Mouse (Mus musculus): ENCODE results near the gene Atg4a-ps.
"Not testable (repeated sequence)": the region's sequence is repeated elsewhere in the genome, so short reads cannot be mapped to it uniquely, and the experiment has no call there.

Gene Atg4a-ps

DNA sequence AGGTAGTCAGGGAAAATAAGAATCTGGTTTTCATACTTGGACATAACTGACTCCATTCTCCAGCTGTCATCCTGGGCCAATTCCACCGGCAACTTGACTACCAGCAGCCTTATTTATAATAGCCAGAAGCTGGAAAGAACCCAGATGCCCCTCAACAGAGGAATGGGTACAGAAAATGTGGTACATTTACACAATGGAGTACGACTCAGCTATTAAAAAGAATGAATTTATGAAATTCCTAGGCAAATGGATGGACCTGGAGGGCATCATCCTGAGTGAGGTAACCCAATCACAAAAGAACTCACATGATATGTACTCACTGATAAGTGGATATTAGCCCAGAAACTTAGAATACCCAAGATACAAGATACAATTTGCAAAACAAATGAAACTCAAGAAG, at the start of gene Atg4a-ps:
Gene Atg4a-ps, minus strand, starts transcription at position 101 of the 400 bp plus-strand sequence.
- DNase-seq (ENCODE audit: low spot score in 2 of 2): not testable (repeated sequence)

DNA sequence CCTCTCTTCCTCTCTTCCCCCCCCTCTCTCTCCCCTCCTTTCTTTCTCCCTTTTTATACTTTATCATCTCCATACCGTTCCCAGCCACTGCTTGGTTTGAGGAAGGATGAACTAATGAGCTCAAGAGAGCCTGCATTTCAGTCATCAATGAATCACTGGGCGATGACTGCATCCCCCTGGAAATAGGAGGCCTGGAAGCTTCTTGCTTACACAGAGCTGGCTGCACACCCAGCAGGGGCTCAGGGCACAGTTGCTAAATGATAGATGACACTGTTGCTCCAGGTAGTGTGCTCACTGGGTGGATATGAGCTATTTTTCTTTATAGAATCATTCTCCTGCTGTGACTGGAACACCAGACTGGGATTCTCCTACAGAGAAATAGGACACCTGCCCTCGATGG, 49.7 kb upstream of the Atg4a-ps start:
- no peak for DNase-seq (ENCODE audit: low spot score in 2 of 2)

DNA sequence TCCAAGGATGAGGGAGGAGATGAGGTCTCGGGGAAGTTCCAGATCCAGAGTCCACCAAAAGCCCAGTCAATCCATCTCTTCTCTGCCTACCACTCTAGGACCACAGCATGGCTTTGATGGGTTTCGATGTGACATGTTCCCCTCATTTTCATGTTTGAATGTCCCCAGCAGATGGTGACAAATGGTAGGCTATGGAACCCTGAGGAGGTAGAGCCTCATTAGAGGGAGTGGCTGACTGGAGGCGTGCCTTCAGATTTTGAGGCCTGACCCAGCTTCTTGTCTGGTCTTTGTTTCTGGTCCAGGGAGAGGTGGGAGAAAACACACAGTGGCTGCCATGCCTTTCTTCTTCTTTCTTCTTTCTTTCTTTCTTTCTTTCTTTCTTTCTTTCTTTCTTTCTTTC, 44.6 kb upstream of the Atg4a-ps start:
- DNase-seq (ENCODE audit: low spot score in 2 of 2): no peak

DNA sequence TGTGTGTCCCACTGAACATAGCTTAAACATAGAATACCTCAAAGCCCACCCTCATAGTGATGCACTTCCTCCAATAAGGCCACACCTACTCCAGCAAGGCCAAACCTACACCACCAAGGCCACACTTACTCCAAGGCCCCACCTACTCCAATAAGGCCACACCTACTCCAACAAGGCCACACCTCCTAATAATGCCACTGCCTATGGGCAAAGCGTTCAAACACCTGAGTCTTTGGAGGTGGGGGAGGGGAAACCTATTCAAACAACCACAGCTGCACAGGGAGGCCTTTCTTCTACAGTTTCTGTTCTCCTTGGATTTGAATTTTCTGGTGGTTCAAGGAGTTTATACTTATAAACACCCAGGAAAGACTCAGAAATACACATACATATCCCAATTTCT, 43.2 kb upstream of the Atg4a-ps start:
- no peak for DNase-seq (ENCODE audit: low spot score in 2 of 2)

DNA sequence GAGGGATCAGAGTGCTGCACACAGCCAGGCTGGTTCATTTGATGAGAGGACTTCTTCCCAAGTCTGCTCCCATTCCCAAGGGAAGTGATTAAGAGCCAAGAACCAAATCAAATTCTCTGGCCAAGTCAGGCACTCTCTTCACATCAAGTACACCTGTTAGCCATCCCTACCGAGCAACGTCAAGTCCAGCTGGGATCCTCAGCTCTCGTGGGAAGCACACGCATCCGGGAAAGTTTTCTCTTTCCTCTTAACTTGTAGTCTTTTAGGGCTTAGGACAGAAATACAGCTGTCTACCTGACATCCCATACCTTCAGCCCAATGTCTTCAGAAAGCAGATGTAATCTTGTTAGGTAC, 38.1 kb upstream of the Atg4a-ps start:
- DNase-seq (ENCODE audit: low spot score in 2 of 2): no peak

DNA sequence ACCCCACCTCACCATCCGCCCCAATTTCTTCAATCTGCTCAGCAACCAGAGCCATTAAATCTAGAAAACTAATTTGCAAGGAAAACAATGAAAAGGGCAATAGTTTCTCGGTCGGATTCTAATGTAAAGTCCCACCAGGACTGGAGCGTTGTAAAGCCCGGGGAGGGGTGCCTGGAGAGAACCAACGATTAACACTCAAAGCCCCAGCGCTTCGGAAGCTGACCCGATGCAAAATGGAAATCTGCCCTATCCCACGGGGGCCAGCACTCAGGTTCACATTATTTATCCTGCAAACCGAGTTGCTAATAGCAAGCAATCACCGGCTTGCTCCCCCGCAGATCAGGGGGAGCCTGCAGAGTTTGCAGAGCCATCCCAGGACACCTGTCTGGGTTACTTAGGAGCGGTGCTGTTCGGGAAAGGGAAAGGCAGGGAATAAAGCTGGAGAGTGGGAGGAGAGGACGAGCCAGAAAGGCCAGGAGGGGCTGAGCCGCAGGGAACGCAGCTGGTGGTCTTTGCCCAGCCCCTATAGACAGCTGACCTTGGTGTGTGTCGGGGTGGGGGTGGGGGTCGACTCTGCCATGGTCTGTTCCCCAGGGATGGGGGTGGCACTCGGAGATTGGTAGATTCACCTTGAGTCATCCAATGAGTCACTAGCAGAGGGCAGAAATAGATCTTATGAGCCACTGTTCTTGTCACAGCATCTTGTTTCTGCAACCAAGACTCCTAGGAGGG, 37.5 kb upstream of the Atg4a-ps start:
- peak; percentile 21 to 44 for DNase-seq (ENCODE audit: low spot score in 2 of 2)

DNA sequence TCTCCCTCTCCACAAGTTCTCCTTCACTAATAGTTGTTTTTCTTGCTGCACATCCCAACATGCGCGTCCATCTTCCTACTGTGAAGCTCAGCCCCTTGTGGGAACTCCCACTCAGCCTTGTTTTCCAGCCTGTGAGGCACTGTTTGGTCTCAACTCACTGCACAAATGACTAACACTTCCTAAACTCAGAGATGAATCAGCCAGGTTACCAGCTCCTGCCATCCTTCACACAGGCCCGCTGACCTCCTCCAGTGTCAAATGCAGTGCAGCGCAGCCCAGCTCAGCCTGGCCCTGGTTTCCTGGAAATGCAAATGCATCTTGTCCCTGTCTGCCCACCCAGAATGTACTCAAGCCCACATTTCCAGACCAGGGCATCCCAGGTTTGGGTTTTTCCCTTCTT, 36.6 kb upstream of the Atg4a-ps start:
- no peak for DNase-seq (ENCODE audit: low spot score in 2 of 2)

DNA sequence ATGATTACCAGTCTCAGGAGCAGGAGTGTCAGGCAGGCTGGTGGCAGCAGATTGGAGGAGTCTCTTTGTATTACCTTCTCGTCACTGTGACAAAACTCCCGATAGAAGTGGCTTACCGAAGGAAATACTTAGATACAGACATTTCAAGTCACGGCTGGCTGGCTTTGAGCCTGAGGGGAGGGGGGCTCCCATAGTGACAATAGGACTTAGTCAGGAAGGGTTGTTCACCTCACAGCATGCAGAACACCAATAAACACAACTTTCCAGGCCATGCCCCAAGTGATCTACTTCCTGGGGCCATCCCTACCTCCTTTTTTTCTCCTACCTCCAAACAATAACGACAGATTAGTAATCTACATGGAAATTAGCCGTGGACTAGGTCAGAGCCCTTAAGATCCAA, 32.9 kb upstream of the Atg4a-ps start:
- no peak for DNase-seq (ENCODE audit: low spot score in 2 of 2)

DNA sequence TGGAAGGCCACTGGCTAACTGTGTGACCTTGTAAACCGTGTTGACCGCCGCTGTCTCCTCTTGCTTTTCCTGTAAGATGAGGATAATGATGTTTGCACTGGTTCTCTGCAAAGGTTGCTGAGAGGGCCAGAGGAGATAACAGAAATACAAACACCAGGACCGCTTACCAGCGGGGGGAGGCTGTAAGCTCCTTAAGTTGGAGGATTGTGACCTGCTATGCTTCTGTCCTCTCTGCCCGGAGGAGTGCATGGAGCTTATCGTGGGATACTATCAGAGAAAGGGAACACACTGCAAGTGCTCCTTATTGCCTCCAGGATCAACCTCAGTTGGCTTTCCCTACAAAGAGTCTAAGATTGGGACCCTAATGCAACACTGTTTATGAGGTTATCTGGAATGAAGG, 26.8 kb upstream of the Atg4a-ps start:
- DNase-seq (ENCODE audit: low spot score in 2 of 2): no peak

DNA sequence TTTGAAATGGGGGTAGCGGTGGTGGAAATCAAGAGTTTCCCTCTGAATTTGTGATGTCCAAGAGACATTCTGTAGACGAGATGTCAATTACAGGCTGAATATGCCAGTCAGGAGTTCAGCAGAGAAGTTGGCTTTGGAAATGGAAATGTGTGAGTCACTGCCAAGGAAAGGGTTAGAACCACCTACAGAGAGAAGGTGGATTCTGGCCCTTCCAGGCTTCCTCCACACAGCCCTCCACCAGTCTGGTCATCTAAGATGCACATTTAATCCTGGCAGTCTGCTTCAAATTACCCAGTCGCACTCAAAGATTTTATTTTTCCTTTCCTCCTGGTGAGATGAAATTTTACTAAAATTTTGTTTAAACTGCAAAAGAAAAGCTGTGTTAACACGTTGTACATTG, 26.2 kb upstream of the Atg4a-ps start:
- DNase-seq (ENCODE audit: low spot score in 2 of 2): no peak

DNA sequence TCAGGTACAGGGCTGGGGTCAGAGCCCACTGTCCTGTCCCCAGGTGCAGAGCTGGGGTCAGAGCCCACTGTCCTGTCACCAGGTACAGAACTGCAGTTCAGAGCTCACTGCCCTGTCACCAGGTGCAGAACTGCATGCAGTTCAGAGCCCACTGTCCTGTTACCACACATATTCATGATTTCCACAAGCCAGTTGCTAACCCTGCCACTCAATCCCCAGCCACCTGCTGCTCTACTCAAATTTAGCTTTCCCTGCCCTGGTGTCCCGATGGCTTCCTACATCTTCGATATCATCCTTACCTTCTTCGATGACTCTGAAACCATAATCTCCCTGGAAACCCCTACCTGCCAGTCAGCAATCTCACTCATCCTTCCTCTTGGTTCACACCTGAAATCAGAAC, 17.5 kb upstream of the Atg4a-ps start:
- DNase-seq (ENCODE audit: low spot score in 2 of 2): no peak

DNA sequence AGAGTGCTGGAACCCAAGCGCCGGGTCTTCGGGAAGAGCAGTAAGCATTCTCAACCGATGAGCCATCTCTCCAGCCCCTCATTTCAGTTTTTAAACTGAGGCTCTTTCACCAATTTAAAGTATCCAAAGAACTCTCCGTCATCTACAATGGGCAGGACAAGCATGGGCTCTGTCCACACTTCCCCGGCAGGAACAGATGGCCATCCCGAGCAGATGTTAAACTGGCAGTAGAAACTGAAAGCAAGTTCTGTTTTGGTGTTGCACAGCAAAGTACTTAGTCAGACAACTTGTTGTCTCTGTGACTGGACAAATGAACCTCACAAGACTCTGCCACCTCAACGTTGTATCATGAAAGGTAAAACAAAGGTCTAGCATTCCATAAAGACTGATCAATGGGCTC, 15.8 kb upstream of the Atg4a-ps start:
- no peak for DNase-seq (ENCODE audit: low spot score in 2 of 2)

DNA sequence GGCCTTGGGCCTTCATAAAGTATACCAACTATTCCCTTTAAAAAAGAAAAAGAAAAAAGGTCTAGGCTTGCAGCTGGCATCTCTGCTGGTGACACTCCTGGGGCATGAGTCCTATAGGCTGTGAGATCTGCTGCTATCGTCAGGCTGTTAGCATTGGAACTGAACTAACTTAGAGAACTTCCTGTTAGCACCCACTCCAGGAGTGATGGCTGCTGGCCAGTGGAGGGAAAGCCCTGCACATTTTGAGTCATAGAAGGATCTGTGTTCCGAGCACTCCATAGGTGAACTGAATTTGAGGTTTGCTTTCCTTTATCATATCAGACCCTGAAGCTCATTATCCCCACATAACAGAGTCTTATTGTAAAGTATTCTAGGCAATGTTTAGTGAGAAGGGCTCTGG, 14.1 kb upstream of the Atg4a-ps start:
- no peak for DNase-seq (ENCODE audit: low spot score in 2 of 2)

DNA sequence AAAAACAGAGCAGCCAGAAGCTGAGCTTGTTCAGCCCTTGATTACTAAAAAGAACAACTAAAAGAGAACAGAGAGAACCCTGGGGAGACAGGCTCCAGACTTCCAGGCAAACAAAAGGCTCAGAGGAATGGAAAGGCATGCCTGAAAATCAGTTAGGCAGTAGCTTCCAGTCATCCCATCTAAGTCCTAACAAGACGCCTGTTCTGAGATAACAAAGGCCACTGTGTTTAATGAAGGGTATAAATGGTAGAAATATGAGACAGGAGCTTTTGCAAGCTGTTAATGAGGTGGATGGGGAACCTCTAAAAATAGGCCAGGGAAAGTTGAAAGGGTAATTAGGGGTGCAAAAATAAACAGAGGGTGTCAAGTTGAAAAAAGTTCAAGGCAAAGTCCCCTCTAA, 4.5 kb upstream of the Atg4a-ps start:
- no peak for DNase-seq (ENCODE audit: low spot score in 2 of 2)

DNA sequence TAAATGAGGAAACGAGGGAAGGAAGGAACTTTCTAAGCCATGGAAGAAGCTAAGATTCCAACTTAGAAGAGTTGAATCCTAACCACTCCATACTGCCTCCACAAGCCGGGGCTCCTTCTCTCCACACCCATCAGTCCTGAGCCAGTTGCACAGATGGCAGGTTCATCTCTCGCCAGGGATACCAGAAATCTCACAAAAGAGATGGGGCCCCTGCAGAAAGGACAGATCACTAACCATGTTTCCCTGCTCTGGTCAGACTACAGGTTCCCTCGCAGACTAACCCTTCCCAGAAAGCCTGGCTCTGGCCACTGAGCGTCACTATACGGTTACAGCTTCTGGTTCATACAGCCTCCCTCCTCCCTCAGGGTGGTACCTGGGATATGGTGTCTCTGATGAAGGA, 3.8 kb upstream of the Atg4a-ps start:
- no peak for DNase-seq (ENCODE audit: low spot score in 2 of 2)

DNA sequence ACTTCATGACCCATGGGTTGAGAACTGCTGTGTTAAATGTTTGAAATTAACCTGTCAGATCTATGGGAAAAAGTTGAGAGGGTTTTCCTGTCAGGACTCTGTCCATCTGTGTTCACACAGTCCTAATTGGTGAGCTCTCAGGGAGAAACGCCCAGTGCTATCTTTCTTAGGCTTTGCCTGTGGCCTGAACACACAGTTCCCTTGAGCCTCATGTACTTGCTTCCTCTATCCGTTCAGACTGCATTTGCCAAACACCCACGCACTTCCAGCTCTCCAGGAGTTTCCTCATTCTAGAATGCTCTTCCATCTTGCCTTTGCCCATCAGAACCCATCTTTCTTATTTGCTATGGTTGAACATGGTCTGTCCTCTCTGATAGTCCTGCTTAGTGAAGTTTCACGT, 2.6 kb upstream of the Atg4a-ps start:
- no peak for DNase-seq (ENCODE audit: low spot score in 2 of 2)

DNA sequence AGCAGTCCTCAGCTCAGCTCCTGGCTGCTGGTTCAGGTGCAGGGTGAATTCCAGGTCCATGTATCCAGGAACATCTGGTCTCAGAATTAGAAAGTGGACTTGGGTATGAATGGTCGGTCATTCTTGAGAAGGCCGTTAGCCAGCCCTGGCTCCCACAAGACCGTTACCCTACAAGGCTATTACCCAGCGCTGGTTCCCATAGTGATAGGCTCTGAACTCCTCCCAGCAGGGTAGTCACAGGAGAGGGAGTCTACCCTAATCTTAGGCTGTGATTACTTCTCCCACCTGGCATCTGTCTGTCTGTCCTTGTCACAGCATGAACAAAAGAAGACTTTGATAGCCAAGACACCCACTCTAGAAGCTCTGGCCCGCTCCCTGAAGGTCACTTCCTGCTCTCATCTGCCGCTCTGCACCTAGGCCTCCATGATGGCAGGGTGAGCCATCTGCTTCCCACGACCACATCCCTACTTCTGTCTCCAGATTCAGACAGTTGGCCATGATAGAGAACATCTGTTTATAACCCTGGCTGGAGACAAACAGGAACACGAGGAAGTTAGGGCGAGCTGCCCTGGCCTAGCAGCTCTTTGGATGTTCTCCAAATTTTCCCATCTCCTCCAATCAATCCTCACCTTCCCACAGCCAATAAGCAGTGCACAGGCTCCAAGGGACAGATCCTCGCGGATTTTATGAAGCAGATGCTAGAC, 1.4 kb upstream of the Atg4a-ps start:
- DNase-seq (ENCODE audit: low spot score in 2 of 2): no peak

DNA sequence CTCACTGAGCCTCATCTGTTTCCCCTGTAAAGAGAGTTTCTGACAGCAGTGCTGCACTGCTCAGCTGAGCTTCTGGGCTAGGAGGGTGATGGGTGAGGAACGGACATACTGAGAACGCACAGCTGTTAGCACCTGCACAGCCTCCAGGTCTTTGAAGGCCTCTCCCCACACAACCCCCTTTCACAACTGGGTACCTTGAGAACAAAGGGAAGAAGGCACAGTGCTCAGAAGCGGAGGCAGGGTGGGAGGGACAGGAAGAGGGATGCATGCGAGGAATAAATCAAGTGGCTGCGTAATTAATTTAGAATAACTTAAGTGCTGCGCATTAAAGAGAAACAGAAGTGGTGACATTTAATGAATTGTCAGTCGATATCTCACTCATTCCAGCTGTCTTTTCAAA, 4.6 kb downstream of the Atg4a-ps start:
- DNase-seq (ENCODE audit: low spot score in 2 of 2): no peak

DNA sequence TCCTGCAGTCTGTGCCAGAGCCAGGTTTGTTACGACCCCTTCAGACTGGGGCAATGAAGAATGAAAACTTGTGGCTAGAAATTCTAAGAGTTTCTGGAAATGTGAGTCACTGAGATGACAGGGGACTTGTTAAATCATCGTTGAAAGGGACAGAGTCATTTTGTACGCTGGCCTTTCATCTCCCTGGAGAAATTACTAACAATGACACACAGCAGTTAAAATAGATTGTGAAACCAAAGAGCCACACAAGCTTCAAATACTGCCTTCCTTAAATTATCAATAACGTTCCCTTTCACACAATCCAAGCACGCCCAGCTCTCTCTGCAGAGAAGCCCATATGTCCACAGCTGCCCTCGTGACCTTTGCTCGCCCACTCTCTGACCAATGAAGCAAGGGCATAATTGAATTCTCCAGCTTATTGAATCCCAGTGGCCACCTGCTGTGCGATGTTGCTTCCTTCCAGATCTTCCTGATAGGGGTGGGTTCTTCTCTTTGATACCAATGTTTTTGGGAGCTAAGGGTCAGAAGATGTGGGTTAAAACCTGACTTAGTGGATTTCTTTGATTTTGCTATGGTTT, 5.6 kb downstream of the Atg4a-ps start:
- no peak for DNase-seq (ENCODE audit: low spot score in 2 of 2)

DNA sequence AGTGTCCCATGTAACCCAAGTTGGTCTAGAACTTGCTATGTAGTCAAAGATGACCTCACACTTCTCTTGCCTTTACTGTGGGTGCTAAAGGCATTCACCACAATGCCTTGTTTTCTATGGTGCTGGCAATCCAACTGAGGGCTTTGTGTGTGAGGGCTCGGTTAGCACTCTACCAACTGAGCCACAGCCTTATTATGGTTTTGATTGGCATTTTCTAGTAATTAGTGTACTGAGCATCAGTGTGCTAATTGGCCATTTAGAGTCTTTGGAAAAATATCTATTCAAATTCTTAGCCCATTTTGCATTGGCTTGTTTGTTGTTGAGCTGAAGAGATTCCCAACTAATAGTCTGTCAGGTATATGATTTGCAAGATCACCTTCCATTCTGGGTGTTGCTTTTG, 8.2 kb downstream of the Atg4a-ps start:
- DNase-seq (ENCODE audit: low spot score in 2 of 2): no peak

DNA sequence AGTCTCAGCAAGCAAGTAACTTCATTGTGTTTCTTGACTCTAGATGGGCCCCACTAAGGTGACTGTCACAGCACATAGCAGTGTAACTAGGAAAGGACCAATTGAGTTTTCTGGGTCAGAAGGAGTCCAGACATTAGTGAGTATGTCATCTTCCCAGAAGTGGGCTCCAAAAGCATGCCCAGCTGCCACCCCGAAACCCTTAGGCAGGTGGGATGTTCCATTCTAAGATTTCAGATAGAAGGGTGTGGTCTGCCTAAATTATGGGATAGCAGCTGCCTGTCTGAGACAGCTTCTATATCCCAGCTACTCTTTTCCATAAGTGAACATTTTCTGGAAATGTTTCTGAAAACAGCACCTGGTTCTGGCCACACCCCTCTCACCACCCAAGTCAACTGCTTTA, 11.6 kb downstream of the Atg4a-ps start:
- no peak for DNase-seq (ENCODE audit: low spot score in 2 of 2)

DNA sequence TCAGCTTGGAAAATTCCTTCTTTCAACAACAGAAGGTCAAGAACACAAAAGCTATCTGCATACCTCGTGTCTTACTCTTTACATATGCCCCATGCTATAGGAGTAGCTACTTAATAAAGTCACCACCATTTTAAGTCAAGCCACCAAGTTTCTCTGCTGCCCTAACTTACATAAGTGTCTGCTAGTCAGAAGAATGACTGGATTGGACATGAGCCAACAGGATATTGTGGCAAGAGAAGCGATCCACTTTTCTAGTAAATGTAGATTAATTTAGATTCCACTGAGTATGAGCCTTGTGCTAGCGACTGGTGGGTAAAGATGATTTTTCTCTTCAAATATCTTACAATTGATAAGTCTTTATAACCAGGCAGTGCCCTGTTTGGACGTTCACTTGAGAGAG, 12.0 kb downstream of the Atg4a-ps start:
- no peak for DNase-seq (ENCODE audit: low spot score in 2 of 2)

DNA sequence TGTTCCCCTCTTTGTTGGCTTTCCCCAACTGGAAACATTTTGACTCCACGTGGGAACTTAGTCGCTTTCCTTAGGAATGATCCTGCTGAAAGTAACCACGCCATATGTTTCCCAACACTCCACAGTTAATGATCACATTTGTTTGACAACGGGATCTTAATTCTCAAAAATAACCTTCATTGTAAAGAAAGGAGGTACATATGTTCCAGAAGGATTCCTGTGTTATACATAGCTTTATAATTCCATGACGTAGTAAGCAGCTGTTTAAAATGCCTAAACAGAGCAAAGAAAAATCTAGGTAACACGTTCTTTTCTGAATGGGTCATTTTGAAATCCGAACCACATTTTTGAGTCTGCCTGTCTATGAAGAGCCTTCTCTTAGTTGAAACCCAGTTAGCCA, 12.7 kb downstream of the Atg4a-ps start:
- DNase-seq (ENCODE audit: low spot score in 2 of 2): no peak
